Mouse (Mus musculus) lung, embryonic 15.5 days (tissue): Measurements from ENCODE around the gene Ssx2ip. TPM values are rescaled to one million over a fixed set of nuclear protein-coding genes. Genes with fewer than 3 reads are reported as not detected.

Source experiments
- ATAC-seq: fragments of 200-750 bp; cut with Nextera tagmentation; 2 replicates; pipeline ENCODE4 v1.8.0; 2017; ENCODE audit warnings: moderate number of reproducible peaks, borderline replicate concordance; ENCODE audit not compliant: low FRiP score, low TSS enrichment; ENCODE audit errors: extremely low read depth
- H3K27ac ChIP-seq: fragments of 300-500 bp; sonication (generic); 2 replicates; pipeline ENCODE4 v1.5.1; 2015; ENCODE audit warnings: moderate library complexity, mild to moderate bottlenecking, inconsistent platforms
- H3K27me3 ChIP-seq: fragments of 300-500 bp; sonication (generic); 2 replicates; pipeline ENCODE4 v1.6.1; 2015; ENCODE audit warnings: inconsistent platforms
- H3K36me3 ChIP-seq: fragments of 300-500 bp; sonication (generic); 2 replicates; pipeline ENCODE4 v1.6.1; 2015; ENCODE audit warnings: inconsistent platforms
- H3K4me1 ChIP-seq: fragments of 300-500 bp; sonication (generic); 2 replicates; pipeline ENCODE4 v1.6.1; 2015; ENCODE audit warnings: inconsistent platforms
- H3K4me2 ChIP-seq: fragments of 300-500 bp; sonication (generic); 2 replicates; pipeline ENCODE4 v1.6.1; 2015; ENCODE audit warnings: inconsistent platforms, mild to moderate bottlenecking, moderate library complexity
- H3K4me3 ChIP-seq: fragments of 300-500 bp; sonication (generic); 2 replicates; pipeline ENCODE4 v1.5.1; 2015; ENCODE audit warnings: mild to moderate bottlenecking, inconsistent platforms
- H3K9ac ChIP-seq: fragments of 300-500 bp; sonication (generic); 2 replicates; pipeline ENCODE4 v1.6.1; 2015; ENCODE audit warnings: inconsistent platforms
- H3K9me3 ChIP-seq: fragments of 300-500 bp; sonication (generic); 2 replicates; pipeline ENCODE4 v1.6.1; 2016; ENCODE audit warnings: inconsistent platforms
- WGBS: fragments of 180-500 bp; shearing (Covaris S2); methylation state at CpG from one replicate; pipeline ENCODE4 v1.1.7; 2015; 5-methylcytosine and 5-hydroxymethylcytosine counted together
- polyA plus RNA-seq: library from polyadenylated mRNA; unstranded; fragments of >200 nt; fragmentation: Nextera tagmentation; extraction: Ambion mirVana; gene quantifications from 2 replicates; pipeline ENCODE4 v1.2.1, GENCODE M21; 2015

Gene Ssx2ip
- polyA plus RNA-seq, 1 experiment from 2014 or later, result 31.4 TPM

GRCm38 (mm10) chr3:146379740-146380466, 24.5 kb upstream of the Ssx2ip start:
- no peak overlapping the region for H3K27ac ChIP-seq
- H3K9ac ChIP-seq, result no peak overlapping the region
- H3K4me3 ChIP-seq, result no peak overlapping the region
- H3K9me3 ChIP-seq, result no peaks in the 10 kb centered on the region
- H3K27me3 ChIP-seq, result no peaks in the 10 kb centered on the region
- 35% methylated on average over 9 of the region's 9 CpGs for WGBS
- ATAC-seq, result peak; percentile 31; the same call in 1 of the 2 replicates
- H3K4me1 ChIP-seq, result no peaks in the 10 kb centered on the region
- no peak overlapping the region for H3K4me2 ChIP-seq
- no peaks in the 10 kb centered on the region for H3K36me3 ChIP-seq

DNA sequence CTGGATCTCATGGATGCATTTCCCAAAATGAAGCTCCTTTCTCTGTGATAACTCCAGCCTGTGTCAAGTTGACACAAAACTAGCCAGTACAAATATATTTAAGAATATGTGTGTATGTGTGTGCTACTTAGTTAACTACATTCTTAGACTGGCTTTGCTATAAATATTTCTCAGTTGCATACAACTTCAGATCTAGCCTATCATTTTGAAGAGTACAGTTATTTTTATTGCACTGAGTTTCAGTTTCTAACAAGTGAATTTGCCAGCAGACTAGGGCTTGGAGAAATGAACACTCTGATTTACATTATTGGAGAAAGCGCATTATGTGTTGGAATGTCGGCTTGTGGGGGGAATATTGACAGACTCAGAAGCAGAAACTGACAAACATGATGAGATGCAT, 23.6 kb upstream of the Ssx2ip start:
- H3K27me3 ChIP-seq, result no peaks in the 10 kb centered on the region
- WGBS, result 90% methylated on average over 2 of the region's 2 CpGs
- H3K9me3 ChIP-seq, result no peaks in the 10 kb centered on the region
- no peaks in the 10 kb centered on the region for H3K36me3 ChIP-seq
- no peak overlapping the region for H3K4me2 ChIP-seq
- no peak overlapping the region for H3K27ac ChIP-seq
- H3K9ac ChIP-seq, result no peak overlapping the region
- ATAC-seq, result no peak
- no peak overlapping the region for H3K4me3 ChIP-seq
- no peaks in the 10 kb centered on the region for H3K4me1 ChIP-seq

DNA sequence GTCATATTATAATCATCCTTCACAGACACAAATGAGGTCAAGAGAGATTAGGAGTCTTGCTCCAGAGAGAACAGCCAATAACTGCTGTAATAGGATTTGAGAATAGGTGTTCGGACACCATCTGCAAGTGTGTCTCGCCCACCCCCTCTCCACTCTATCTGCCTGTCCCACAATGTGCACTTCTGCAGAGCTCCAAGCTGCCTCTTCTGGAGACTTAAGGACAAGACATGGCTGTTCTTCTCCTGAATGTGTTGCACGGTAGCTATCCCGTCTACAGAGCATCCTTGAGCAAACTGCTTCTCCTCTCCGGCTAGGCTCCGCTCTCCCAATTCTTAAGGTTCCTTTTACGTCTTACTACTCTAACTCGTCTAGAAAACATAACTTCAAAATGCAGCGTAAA, 23.0 kb upstream of the Ssx2ip start:
- no peaks in the 10 kb centered on the region for H3K27me3 ChIP-seq
- H3K4me1 ChIP-seq, result no peaks in the 10 kb centered on the region
- ATAC-seq, result no peak
- no peak overlapping the region for H3K9ac ChIP-seq
- H3K9me3 ChIP-seq, result no peaks in the 10 kb centered on the region
- H3K4me3 ChIP-seq, result no peak overlapping the region
- 91% methylated on average over 9 of the region's 9 CpGs for WGBS
- H3K36me3 ChIP-seq, result no peaks in the 10 kb centered on the region
- no peak overlapping the region for H3K27ac ChIP-seq
- no peak overlapping the region for H3K4me2 ChIP-seq

DNA sequence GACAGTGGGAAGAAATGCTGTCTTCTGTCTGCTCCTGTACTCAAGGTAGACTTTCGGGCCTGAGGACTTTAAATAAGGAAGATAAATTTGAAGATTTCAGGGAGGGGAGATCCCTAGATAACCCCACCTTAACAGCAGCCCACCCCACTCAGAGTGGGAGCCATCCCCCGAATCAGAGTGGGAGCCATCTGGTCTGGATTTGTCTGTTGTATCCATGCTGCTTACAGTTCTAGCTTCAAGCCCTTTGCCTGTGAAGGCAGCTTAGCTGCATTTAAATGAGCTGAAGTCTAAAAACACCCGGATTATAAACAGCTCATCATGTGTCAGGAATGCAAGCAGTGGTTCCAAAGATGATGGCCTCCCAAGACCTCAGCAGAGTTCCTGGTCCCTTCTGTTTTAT, 17.6 kb upstream of the Ssx2ip start:
- Histone ChIP-seq H3K9ac (no peak overlapping the region), H3K27me3 (no peaks in the 10 kb centered on the region), H3K36me3 (no peaks in the 10 kb centered on the region), H3K27ac (no peak overlapping the region), H3K4me1 (no peaks in the 10 kb centered on the region), H3K9me3 (no peaks in the 10 kb centered on the region), H3K4me2 (no peak overlapping the region), H3K4me3 (no peak overlapping the region)
- ATAC-seq, result no peak
- WGBS, result 61% methylated on average over 3 of the region's 3 CpGs

GRCm38 (mm10) chr3:146392656-146393321, 11.7 kb upstream of the Ssx2ip start:
- Histone ChIP-seq H3K9me3 (no peaks in the 10 kb centered on the region), H3K4me1 (no peaks in the 10 kb centered on the region), H3K27me3 (no peaks in the 10 kb centered on the region), H3K4me3 (no peak overlapping the region), H3K27ac (no peak overlapping the region), H3K9ac (no peak overlapping the region), H3K36me3 (no peaks in the 10 kb centered on the region), H3K4me2 (no peak overlapping the region)
- 63% methylated on average over 19 of the region's 19 CpGs for WGBS
- no peak for ATAC-seq

DNA sequence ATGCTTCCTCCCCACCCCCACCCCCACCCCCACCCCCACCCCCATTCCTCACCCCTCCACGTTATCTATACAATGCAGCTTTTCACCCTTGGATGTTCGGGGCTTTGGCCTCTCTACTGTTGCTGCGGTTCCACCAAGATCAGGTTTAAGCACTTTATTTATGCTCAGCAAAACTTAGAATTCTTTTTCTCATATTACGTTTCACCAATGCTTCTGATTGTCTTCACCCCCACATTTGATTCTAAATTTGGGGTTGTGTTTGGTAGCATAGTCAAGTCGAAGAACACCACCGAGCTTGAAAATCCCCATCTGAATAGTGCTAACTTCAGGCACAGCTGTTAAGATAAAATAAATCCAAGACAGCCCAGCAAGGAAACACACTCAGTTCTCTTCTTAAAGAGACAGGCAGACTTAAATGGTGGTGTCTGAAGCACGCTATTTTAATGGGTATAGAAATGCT, 10.8 kb upstream of the Ssx2ip start:
- Histone ChIP-seq H3K4me1 (no peaks in the 10 kb centered on the region), H3K4me2 (no peak overlapping the region), H3K9me3 (no peaks in the 10 kb centered on the region), H3K27me3 (no peaks in the 10 kb centered on the region), H3K9ac (no peak overlapping the region), H3K27ac (no peak overlapping the region), H3K36me3 (no peaks in the 10 kb centered on the region), H3K4me3 (no peak overlapping the region)
- ATAC-seq, result no peak
- 21% methylated on average over 7 of the region's 7 CpGs for WGBS

DNA sequence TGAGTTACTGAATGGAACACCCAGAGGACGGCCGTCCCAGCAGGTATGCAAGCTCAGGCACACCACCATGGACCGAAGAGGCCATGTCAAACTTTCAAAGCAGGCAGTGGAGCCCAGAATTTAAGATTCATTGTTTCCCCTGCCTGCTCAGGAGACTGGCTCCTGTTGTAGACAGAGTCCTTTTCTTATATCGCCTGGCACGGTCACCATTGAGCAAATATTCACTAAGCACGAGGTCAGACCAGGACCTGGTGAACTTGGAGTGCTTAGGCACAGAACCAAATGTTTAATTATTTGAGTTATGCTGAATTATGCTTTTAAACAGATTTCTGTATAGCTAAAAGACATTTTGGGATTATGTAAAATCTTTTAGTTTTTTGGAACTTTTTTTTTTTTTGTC, 8.2 kb upstream of the Ssx2ip start:
- Histone ChIP-seq H3K27ac (no peak overlapping the region), H3K4me2 (no peak overlapping the region), H3K4me3 (no peak overlapping the region), H3K9ac (no peak overlapping the region), H3K36me3 (no peaks in the 10 kb centered on the region), H3K9me3 (no peaks in the 10 kb centered on the region), H3K27me3 (no peaks in the 10 kb centered on the region), H3K4me1 (no peaks in the 10 kb centered on the region)
- 56% methylated on average over 6 of the region's 6 CpGs for WGBS
- ATAC-seq, result no peak

DNA sequence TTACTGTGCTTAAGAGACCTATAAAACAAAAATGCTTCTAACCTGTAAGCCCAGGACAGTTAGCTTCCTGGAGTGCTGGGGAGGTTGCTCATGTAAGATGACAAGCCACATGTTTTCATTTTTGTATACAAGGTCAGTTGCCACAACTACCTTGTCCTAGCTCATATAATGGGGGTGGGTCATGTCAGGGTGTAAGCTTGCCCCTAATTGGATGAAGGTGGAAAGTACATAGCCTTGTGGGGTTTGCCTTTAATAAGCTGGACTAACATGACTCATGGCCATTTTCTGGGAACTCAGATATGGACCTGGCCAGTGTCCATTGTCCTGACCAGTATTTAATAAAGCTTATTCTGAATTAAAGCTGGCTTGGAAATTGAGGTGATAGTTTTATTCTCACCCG, 7.5 kb upstream of the Ssx2ip start:
- Histone ChIP-seq H3K36me3 (no peaks in the 10 kb centered on the region), H3K27me3 (no peaks in the 10 kb centered on the region), H3K4me2 (no peak overlapping the region), H3K27ac (no peak overlapping the region), H3K9ac (no peak overlapping the region), H3K9me3 (no peaks in the 10 kb centered on the region), H3K4me3 (no peak overlapping the region), H3K4me1 (no peaks in the 10 kb centered on the region)
- no peak for ATAC-seq
- WGBS, result 89% methylated on average over 1 of the region's 1 CpGs

- Histone ChIP-seq H3K36me3 (no peaks in the 10 kb centered on the region), H3K27ac (no peak overlapping the region), H3K9me3 (no peaks in the 10 kb centered on the region), H3K4me2 (no peak overlapping the region), H3K27me3 (no peaks in the 10 kb centered on the region), H3K4me3 (no peak overlapping the region), H3K9ac (no peak overlapping the region), H3K4me1 (no peaks in the 10 kb centered on the region)
- WGBS, result 83% methylated on average over 4 of the region's 4 CpGs
- ATAC-seq, result no peak
Measured at GRCm38 (mm10) chr3:146397847-146398246, 6.6 kb upstream of the Ssx2ip start.

- no peaks in the 10 kb centered on the region for H3K27me3 ChIP-seq
- H3K9me3 ChIP-seq, result no peaks in the 10 kb centered on the region
- no peak overlapping the region for H3K4me3 ChIP-seq
- H3K4me2 ChIP-seq, result no peak overlapping the region
- H3K4me1 ChIP-seq, result peaks cover 5% of the 10 kb centered on the region
- WGBS, result 85% methylated on average over 5 of the region's 5 CpGs
- ATAC-seq, result no peak
- no peaks in the 10 kb centered on the region for H3K36me3 ChIP-seq
- no peak overlapping the region for H3K9ac ChIP-seq
- H3K27ac ChIP-seq, result no peak overlapping the region
Measured at GRCm38 (mm10) chr3:146399203-146399602, 5.2 kb upstream of the Ssx2ip start.

DNA sequence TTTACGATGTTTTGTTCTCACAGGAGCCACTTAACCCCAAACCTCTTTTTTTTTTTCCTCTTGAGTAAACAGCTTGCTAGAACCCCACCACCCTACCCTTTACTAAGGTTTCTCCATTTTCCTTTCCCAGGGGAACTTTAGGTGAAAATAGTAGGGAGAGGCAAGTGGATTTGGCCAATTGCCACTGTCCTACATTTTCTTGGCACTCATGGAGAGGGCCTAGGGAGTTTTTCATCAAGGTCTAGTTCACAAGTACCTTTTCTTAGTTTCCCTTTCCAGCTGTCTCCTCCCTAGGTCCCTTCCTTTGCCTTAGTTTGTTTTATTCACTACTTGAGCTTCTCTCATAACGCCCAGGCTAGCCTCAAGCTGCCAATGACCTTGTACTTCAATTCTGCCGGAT, 672 bp upstream of the Ssx2ip start:
- H3K4me1 ChIP-seq, result peaks cover 23% of the 10 kb centered on the region
- H3K4me2 ChIP-seq, result peak overlapping the region; percentile 94
- 27% methylated on average over 3 of the region's 3 CpGs for WGBS
- no peak; the same call in 1 of the 2 replicates for ATAC-seq
- peak overlapping the region; percentile 43 for H3K9ac ChIP-seq
- H3K9me3 ChIP-seq, result no peaks in the 10 kb centered on the region
- peak overlapping the region; percentile 86 for H3K27ac ChIP-seq
- H3K27me3 ChIP-seq, result no peaks in the 10 kb centered on the region
- peak overlapping the region; percentile 93 for H3K4me3 ChIP-seq
- H3K36me3 ChIP-seq, result no peaks in the 10 kb centered on the region

DNA sequence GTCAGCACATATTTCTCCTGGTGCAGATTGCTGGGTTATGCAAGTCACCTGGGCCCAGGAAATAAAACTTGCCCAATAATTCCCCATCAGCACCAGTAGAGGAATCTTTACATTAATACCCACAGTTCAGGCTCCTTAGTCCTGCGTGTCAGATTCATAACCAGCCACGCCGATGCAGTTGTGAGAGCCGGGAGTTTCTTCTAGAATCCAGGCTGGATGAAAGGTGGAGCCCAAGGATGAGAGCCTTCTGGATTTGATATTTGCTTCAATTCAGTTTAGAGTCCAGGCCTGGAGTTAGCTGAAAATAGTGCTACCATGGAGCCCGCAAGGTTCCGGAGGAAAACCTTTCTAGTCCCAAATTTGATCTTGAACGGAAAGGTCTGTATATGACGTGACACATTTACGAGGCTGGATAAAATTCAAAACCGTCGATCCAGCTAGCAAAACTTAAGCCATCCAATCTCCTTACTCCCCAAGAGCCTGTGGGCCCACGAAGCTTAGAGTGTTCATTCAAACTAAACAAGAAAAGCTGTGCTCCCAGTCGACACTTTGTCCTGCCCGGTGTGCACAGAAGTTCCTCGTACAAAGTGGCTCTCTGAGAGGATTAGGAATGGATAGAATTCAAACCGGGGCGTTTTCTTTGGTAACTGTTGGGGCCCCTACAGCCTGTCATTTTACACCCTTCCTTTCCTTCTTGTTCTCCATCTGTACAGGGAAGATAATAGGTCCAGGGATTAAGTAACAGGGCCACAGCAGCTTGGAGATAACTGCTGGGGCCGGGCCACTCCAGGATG, 968 bp downstream of the Ssx2ip start:
- peak overlapping the region; percentile 86 for H3K27ac ChIP-seq
- 27% methylated on average over 18 of the region's 18 CpGs for WGBS
- peaks cover 29% of the 10 kb centered on the region for H3K4me1 ChIP-seq
- no peaks in the 10 kb centered on the region for H3K9me3 ChIP-seq
- H3K27me3 ChIP-seq, result no peaks in the 10 kb centered on the region
- H3K36me3 ChIP-seq, result no peaks in the 10 kb centered on the region
- ATAC-seq, result no peak
- peak overlapping the region; percentile 85 for H3K9ac ChIP-seq
- H3K4me3 ChIP-seq, result peak overlapping the region; percentile 93
- peak overlapping the region; percentile 94 for H3K4me2 ChIP-seq
